Mouse (Mus musculus) kidney, adult 2 months (tissue): ENCODE measurements around the gene Cdc14b.

Experiments
- CTCF ChIP-seq: fragments of 200-500 bp; conservative IDR thresholded peaks from 2 replicates; pipeline ENCODE4 v1.5.1; 2011; ENCODE audit warnings: low read depth, mild to moderate bottlenecking, control low read depth, low read length, moderate library complexity, mixed read lengths; ENCODE audit not compliant: insufficient read depth, insufficient read length
- POLR2A ChIP-seq: fragments of 200-500 bp; IDR thresholded peaks from one replicate; pipeline ENCODE4 v1.6.1; 2011; ENCODE audit warnings: low read depth, low read length, control low read depth

- TF ChIP-seq POLR2A: no peak
- TF ChIP-seq CTCF: no peak
Observed at GRCm38 (mm10) chr13:64153751-64154267, 121.3 kb downstream of the Cdc14b start.
